Mouse (Mus musculus): Measurements from ENCODE around the gene Pgd. TPM values are rescaled to one million over a fixed set of nuclear protein-coding genes. Genes with fewer than 3 reads are reported as not detected.

The Pgd gene
- polyA plus RNA-seq, 1 experiment from 2014 or later, result 166 TPM

GRCm38 (mm10) chr4:149168016-149168415 is 1.4 kb upstream of the Pgd start:
- peak overlapping the region; percentile 91; the same call in 1 of the 2 replicates for H3K4me2 ChIP-seq
- H3K9ac ChIP-seq, result no peak overlapping the region
- no peaks in the 10 kb centered on the region for H3K27me3 ChIP-seq (replicated peaks)
- H3K4me1 ChIP-seq, result peaks cover 23% of the 10 kb centered on the region
- no peak for ATAC-seq (ENCODE audit: insufficient read depth, low FRiP score, low read depth)
- H3K4me3 ChIP-seq (replicated peaks), result peak overlapping the region; percentile 86; the same call in 1 of the 2 replicates
- 40% methylated on average over 2 of the region's 2 CpGs for WGBS
- no peak overlapping the region for H3K27ac ChIP-seq
- H3K36me3 ChIP-seq, result peaks cover 10% of the 10 kb centered on the region; the same call in 1 of the 2 replicates
- H3K9me3 ChIP-seq, result no peaks in the 10 kb centered on the region

- ATAC-seq (ENCODE audit: insufficient read depth, low FRiP score, low read depth), result peak; percentile 6; the same call in 1 of the 2 replicates
- H3K4me2 ChIP-seq, result peak overlapping the region; percentile 91
- no peaks in the 10 kb centered on the region for H3K27me3 ChIP-seq (replicated peaks)
- H3K9ac ChIP-seq, result peak overlapping the region; percentile 51
- peaks cover 19% of the 10 kb centered on the region for H3K4me1 ChIP-seq
- H3K9me3 ChIP-seq, result no peaks in the 10 kb centered on the region
- WGBS, result under 1% methylated on average over 27 of the region's 27 CpGs
- peak overlapping the region; percentile 86 for H3K4me3 ChIP-seq (replicated peaks)
- peaks cover 11% of the 10 kb centered on the region; the same call in 1 of the 2 replicates for H3K36me3 ChIP-seq
- peak overlapping the region; percentile 90 for H3K27ac ChIP-seq
Measured at GRCm38 (mm10) chr4:149166957-149167611, 513 bp upstream of the Pgd start.

- no peaks in the 10 kb centered on the region for H3K27me3 ChIP-seq (replicated peaks)
- WGBS, result 58% methylated on average over 5 of the region's 5 CpGs
- ATAC-seq (ENCODE audit: insufficient read depth, low FRiP score, low read depth), result no peak
- no peak overlapping the region for H3K27ac ChIP-seq
- peaks cover 30% of the 10 kb centered on the region for H3K36me3 ChIP-seq
- peak overlapping the region; percentile 23; the same call in 1 of the 2 replicates for H3K4me2 ChIP-seq
- peaks cover 14% of the 10 kb centered on the region for H3K4me1 ChIP-seq
- H3K9me3 ChIP-seq, result no peaks in the 10 kb centered on the region
- no peak overlapping the region for H3K9ac ChIP-seq
- no peak overlapping the region; the same call in 1 of the 2 replicates for H3K4me3 ChIP-seq (replicated peaks)
Measured at GRCm38 (mm10) chr4:149164150-149164549, 2.4 kb downstream of the Pgd start.

- Histone ChIP-seq H3K4me3 (replicated peaks) (no peak overlapping the region), H3K4me1 (peaks cover 14% of the 10 kb centered on the region), H3K4me2 (no peak overlapping the region), H3K9me3 (no peaks in the 10 kb centered on the region), H3K9ac (no peak overlapping the region), H3K27me3 (replicated peaks) (no peaks in the 10 kb centered on the region), H3K27ac (no peak overlapping the region), H3K36me3 (peaks cover 38% of the 10 kb centered on the region)
- no peak for ATAC-seq (ENCODE audit: insufficient read depth, low FRiP score, low read depth)
- WGBS, result 65% methylated on average over 1 of the region's 1 CpGs
Measured at GRCm38 (mm10) chr4:149163196-149163595, 3.4 kb downstream of the Pgd start.

GRCm38 (mm10) chr4:149161166-149161565 is 5.4 kb downstream of the Pgd start:
- Histone ChIP-seq H3K4me3 (replicated peaks) (no peak overlapping the region), H3K9me3 (no peaks in the 10 kb centered on the region), H3K36me3 (peaks cover 56% of the 10 kb centered on the region), H3K4me1 (peaks cover 11% of the 10 kb centered on the region), H3K9ac (no peak overlapping the region), H3K27ac (no peak overlapping the region), H3K4me2 (no peak overlapping the region), H3K27me3 (replicated peaks) (no peaks in the 10 kb centered on the region)
- no peak for ATAC-seq (ENCODE audit: insufficient read depth, low FRiP score, low read depth)
- 90% methylated on average over 6 of the region's 6 CpGs for WGBS

- H3K4me2 ChIP-seq, result no peak overlapping the region
- no peaks in the 10 kb centered on the region for H3K27me3 ChIP-seq (replicated peaks)
- H3K4me3 ChIP-seq (replicated peaks), result no peak overlapping the region
- H3K4me1 ChIP-seq, result 0 out of 2 replicates have a peak, but pooled peaks cover under 1% of the 10 kb centered on the region
- no peak for ATAC-seq (ENCODE audit: insufficient read depth, low FRiP score, low read depth)
- WGBS, result 86% methylated on average over 13 of the region's 13 CpGs
- no peak overlapping the region for H3K27ac ChIP-seq
- H3K9me3 ChIP-seq, result no peaks in the 10 kb centered on the region
- peaks cover 65% of the 10 kb centered on the region for H3K36me3 ChIP-seq
- no peak overlapping the region for H3K9ac ChIP-seq
Measured at GRCm38 (mm10) chr4:149159891-149160290, 6.7 kb downstream of the Pgd start.

GRCm38 (mm10) chr4:149159203-149159602 is 7.4 kb downstream of the Pgd start:
- H3K9ac ChIP-seq, result no peak overlapping the region
- H3K36me3 ChIP-seq, result peaks cover 65% of the 10 kb centered on the region
- H3K4me3 ChIP-seq (replicated peaks), result no peak overlapping the region
- no peaks in the 10 kb centered on the region for H3K4me1 ChIP-seq
- no peak overlapping the region for H3K4me2 ChIP-seq
- WGBS, result 83% methylated on average over 2 of the region's 2 CpGs
- ATAC-seq (ENCODE audit: insufficient read depth, low FRiP score, low read depth), result no peak
- H3K27me3 ChIP-seq (replicated peaks), result no peaks in the 10 kb centered on the region
- no peak overlapping the region for H3K27ac ChIP-seq
- no peaks in the 10 kb centered on the region for H3K9me3 ChIP-seq

GRCm38 (mm10) chr4:149157415-149157973 is 9.1 kb downstream of the Pgd start:
- WGBS, result 91% methylated on average over 8 of the region's 8 CpGs
- Histone ChIP-seq H3K4me1 (no peaks in the 10 kb centered on the region), H3K36me3 (peaks cover 75% of the 10 kb centered on the region), H3K9me3 (no peaks in the 10 kb centered on the region), H3K4me2 (no peak overlapping the region), H3K9ac (no peak overlapping the region), H3K27me3 (replicated peaks) (no peaks in the 10 kb centered on the region), H3K4me3 (replicated peaks) (no peak overlapping the region), H3K27ac (no peak overlapping the region)
- ATAC-seq (ENCODE audit: insufficient read depth, low FRiP score, low read depth), result 0 out of 2 replicates have a peak, but pooled peaks have one; percentile 19

- Histone ChIP-seq H3K9me3 (no peaks in the 10 kb centered on the region), H3K36me3 (peaks cover 78% of the 10 kb centered on the region), H3K4me3 (replicated peaks) (no peak overlapping the region), H3K27ac (no peak overlapping the region), H3K27me3 (replicated peaks) (no peaks in the 10 kb centered on the region), H3K4me1 (no peaks in the 10 kb centered on the region), H3K4me2 (no peak overlapping the region), H3K9ac (no peak overlapping the region)
- ATAC-seq (ENCODE audit: insufficient read depth, low FRiP score, low read depth), result no peak
- 88% methylated on average over 6 of the region's 6 CpGs for WGBS
Measured at GRCm38 (mm10) chr4:149155711-149156110, 10.9 kb downstream of the Pgd start.

- H3K27me3 ChIP-seq (replicated peaks), result no peaks in the 10 kb centered on the region
- no peak overlapping the region for H3K9ac ChIP-seq
- H3K4me2 ChIP-seq, result no peak overlapping the region
- 96% methylated on average over 7 of the region's 7 CpGs for WGBS
- no peaks in the 10 kb centered on the region for H3K9me3 ChIP-seq
- no peaks in the 10 kb centered on the region for H3K4me1 ChIP-seq
- H3K27ac ChIP-seq, result no peak overlapping the region
- no peak overlapping the region for H3K4me3 ChIP-seq (replicated peaks)
- peaks cover 81% of the 10 kb centered on the region for H3K36me3 ChIP-seq
- ATAC-seq (ENCODE audit: insufficient read depth, low FRiP score, low read depth), result no peak
Measured at GRCm38 (mm10) chr4:149154859-149155258, 11.7 kb downstream of the Pgd start.

GRCm38 (mm10) chr4:149150721-149151120 is 15.8 kb downstream of the Pgd start:
- Histone ChIP-seq H3K36me3 (peaks cover 45% of the 10 kb centered on the region), H3K4me1 (peaks cover 10% of the 10 kb centered on the region; the same call in 1 of the 2 replicates), H3K27ac (no peak overlapping the region), H3K4me3 (replicated peaks) (no peak overlapping the region), H3K9ac (no peak overlapping the region), H3K27me3 (replicated peaks) (no peaks in the 10 kb centered on the region), H3K9me3 (no peaks in the 10 kb centered on the region), H3K4me2 (no peak overlapping the region)
- ATAC-seq (ENCODE audit: insufficient read depth, low FRiP score, low read depth), result no peak
- 92% methylated on average over 11 of the region's 11 CpGs for WGBS

GRCm38 (mm10) chr4:149150256-149150655 is 16.3 kb downstream of the Pgd start:
- peaks cover 10% of the 10 kb centered on the region; the same call in 1 of the 2 replicates for H3K4me1 ChIP-seq
- H3K27me3 ChIP-seq (replicated peaks), result no peaks in the 10 kb centered on the region
- H3K27ac ChIP-seq, result no peak overlapping the region
- no peak overlapping the region for H3K4me3 ChIP-seq (replicated peaks)
- 71% methylated on average over 11 of the region's 11 CpGs for WGBS
- H3K9ac ChIP-seq, result no peak overlapping the region
- H3K36me3 ChIP-seq, result peaks cover 42% of the 10 kb centered on the region
- 0 out of 2 replicates have a peak, but pooled peaks have one; percentile 11 for ATAC-seq (ENCODE audit: insufficient read depth, low FRiP score, low read depth)
- H3K9me3 ChIP-seq, result no peaks in the 10 kb centered on the region
- H3K4me2 ChIP-seq, result no peak overlapping the region
